In genomic region chr4:144939847-144940411, GRCm38 (mm10) we compare ENCODE assay signal across 27 mouse cellular contexts. TPM values are rescaled to one million over a fixed set of nuclear protein-coding genes. Genes with fewer than 3 reads are reported as not detected.
A peak's percentile ranks its signal among the peaks of the same experiment; 100 is the strongest.
DNase-seq lines count a peak whose midpoint lies in the region; ATAC-seq and TF ChIP-seq lines count a peak whose summit lies in the region.
"Had no signal": no experiment of that assay in that cellular context is flagged by ENCODE, and none has a peak within 500 bp of the region (broad histone marks: within the 10 kb centered on the region; RNA-seq: fewer than 3 reads in every experiment).

No protein-coding gene starts in this region.

- no peak for TF ChIP-seq CTCF in kidney, adult 2 months (conservative IDR thresholded peaks at IDR 0.05; ENCODE audit: insufficient read depth, insufficient read length, low read depth, low read length)
- peak; percentile 9; the same call in 1 of the 2 replicates for TF ChIP-seq CTCF in kidney, postnatal 0 days (IDR thresholded peaks at IDR 0.05; ENCODE audit: low read depth)

- no peaks in the 10 kb centered on the region for H3K9me3 ChIP-seq in kidney, embryonic 14.5 days (ENCODE audit: control insufficient read depth, low read length)
- no peaks in the 10 kb centered on the region for H3K9me3 ChIP-seq in kidney, postnatal 0 days (replicated peaks; ENCODE audit: low read length)
- H3K9me3 ChIP-seq: embryonic facial prominence, embryonic 10.5 days; embryonic facial prominence, embryonic 13.5 days; forebrain, embryonic 12.5 days; forebrain, embryonic 15.5 days; G1E; heart, embryonic 15.5 days; hindbrain, embryonic 12.5 days; hindbrain, embryonic 15.5 days had no signal

- 44% methylated on average over 4 of the region's 4 CpGs for WGBS in kidney, embryonic 14.5 days
- WGBS in kidney, adult 2 months: 82% methylated on average over 4 of the region's 4 CpGs
- 41% methylated on average over 4 of the region's 4 CpGs for WGBS in kidney, postnatal 0 days

- ATAC-seq in kidney, embryonic 14.5 days (ENCODE audit: low FRiP score, low TSS enrichment): peak; percentile 55; the same call in 1 of the 2 replicates
- ATAC-seq in kidney, postnatal 0 days (replicated peaks; ENCODE audit: low FRiP score, low read depth): peak; percentile 29; the same call in 1 of the 2 replicates
- ATAC-seq: forebrain, embryonic 15.5 days had no signal

- H3K4me2 ChIP-seq in kidney, embryonic 14.5 days (replicated peaks; ENCODE audit: low read depth, low read length): no peak overlapping the region
- no peak overlapping the region for H3K4me2 ChIP-seq in kidney, postnatal 0 days (ENCODE audit: low read length)
- H3K4me2 ChIP-seq: embryonic facial prominence, embryonic 13.5 days; forebrain, embryonic 12.5 days; forebrain, embryonic 15.5 days; heart, embryonic 11.5 days; heart, embryonic 15.5 days; hindbrain, embryonic 12.5 days; hindbrain, embryonic 15.5 days had no signal

- DNase-seq in heart, adult 11 months: peak; percentile 95
- no peak for DNase-seq in heart, adult 9 months (ENCODE audit: low spot score in 2 of 2)
- DNase-seq in kidney, adult 2 months: no peak
- DNase-seq in kidney, postnatal 0 days (ENCODE audit: low spot score): peak; percentile 61
- no peak for DNase-seq in kidney, adult 9 months
- DNase-seq: adrenal gland, adult 2 months; adrenal gland, postnatal 14 days; B cell, adult 2 months; cerebellum, adult 11-12 months; cerebellum, adult 8-10 months; cerebellum, postnatal 10 days; cerebellum, postnatal 36 days; embryo, embryonic 11 days; gastrocnemius, postnatal 14 days had no signal

- no peaks in the 10 kb centered on the region for H3K36me3 ChIP-seq in kidney, embryonic 14.5 days (ENCODE audit: control insufficient read depth, insufficient read depth, low read length)
- H3K36me3 ChIP-seq in kidney, adult 2 months (ENCODE audit: control insufficient read depth, insufficient read depth, low read length): no peaks in the 10 kb centered on the region
- no peaks in the 10 kb centered on the region for H3K36me3 ChIP-seq in kidney, postnatal 0 days (ENCODE audit: insufficient read depth, low read length)
- H3K36me3 ChIP-seq: embryonic facial prominence, embryonic 10.5 days; embryonic facial prominence, embryonic 13.5 days; forebrain, embryonic 12.5 days; forebrain, embryonic 15.5 days; G1E; heart, embryonic 15.5 days; hindbrain, embryonic 12.5 days; hindbrain, embryonic 15.5 days had no signal

- no peak overlapping the region for H3K4me3 ChIP-seq in kidney, embryonic 14.5 days (ENCODE audit: low read length)
- no peak overlapping the region for H3K4me3 ChIP-seq in kidney, adult 2 months (ENCODE audit: insufficient read depth, low read depth, low read length)
- H3K4me3 ChIP-seq in kidney, postnatal 0 days (replicated peaks; ENCODE audit: low read depth, low read length): no peak overlapping the region
- H3K4me3 ChIP-seq in brown adipose tissue, adult 24 weeks (ENCODE audit: insufficient read depth, low read depth, low read length): no peak overlapping the region
- H3K4me3 ChIP-seq: embryonic facial prominence, embryonic 10.5 days; embryonic facial prominence, embryonic 13.5 days; erythroblast, embryonic 14.5 days; forebrain, embryonic 12.5 days; forebrain, embryonic 15.5 days; heart, embryonic 15.5 days; hindbrain, embryonic 12.5 days; hindbrain, embryonic 15.5 days had no signal

- H3K4me1 ChIP-seq in kidney, embryonic 14.5 days (ENCODE audit: control insufficient read depth, insufficient read depth, low read length): peaks cover 25% of the 10 kb centered on the region
- H3K4me1 ChIP-seq in kidney, adult 2 months (ENCODE audit: control insufficient read depth, insufficient read depth, low read length): 0 out of 2 replicates have a peak, but pooled peaks cover 4% of the 10 kb centered on the region
- H3K4me1 ChIP-seq in kidney, postnatal 0 days (replicated peaks; ENCODE audit: insufficient read depth, low read length): peaks cover 8% of the 10 kb centered on the region; the same call in 1 of the 2 replicates
- peaks cover 7% of the 10 kb centered on the region for H3K4me1 ChIP-seq in brown adipose tissue, adult 24 weeks (ENCODE audit: control insufficient read depth, insufficient read depth, insufficient read length, low read length)
- H3K4me1 ChIP-seq: embryonic facial prominence, embryonic 13.5 days; forebrain, embryonic 12.5 days; forebrain, embryonic 15.5 days; heart, embryonic 15.5 days; hindbrain, embryonic 12.5 days; hindbrain, embryonic 15.5 days had no signal

- no peak for TF ChIP-seq POLR2A in kidney, adult 2 months (IDR thresholded peaks at IDR 0.05; ENCODE audit: low read depth, low read length)

- peak overlapping the region; percentile 2; the same call in 1 of the 2 replicates for H3K27ac ChIP-seq in kidney, embryonic 14.5 days (ENCODE audit: low read depth, low read length)
- H3K27ac ChIP-seq in kidney, adult 2 months (ENCODE audit: insufficient read depth, low read depth, low read length): no peak overlapping the region
- H3K27ac ChIP-seq in kidney, postnatal 0 days: peak overlapping the region; percentile 57
- peak overlapping the region; percentile 84 for H3K27ac ChIP-seq in brown adipose tissue, adult 24 weeks (replicated peaks; ENCODE audit: low read depth, low read length)
- H3K27ac ChIP-seq: embryonic facial prominence, embryonic 13.5 days; forebrain, embryonic 12.5 days; forebrain, embryonic 15.5 days; heart, embryonic 15.5 days; hindbrain, embryonic 12.5 days; hindbrain, embryonic 15.5 days had no signal

- no peak overlapping the region for H3K9ac ChIP-seq in kidney, embryonic 14.5 days (ENCODE audit: low read depth, low read length)
- no peak overlapping the region for H3K9ac ChIP-seq in kidney, postnatal 0 days (ENCODE audit: low read depth, low read length)
- H3K9ac ChIP-seq: embryonic facial prominence, embryonic 13.5 days; forebrain, embryonic 12.5 days; forebrain, embryonic 15.5 days; heart, embryonic 15.5 days; hindbrain, embryonic 12.5 days; hindbrain, embryonic 15.5 days had no signal

- no peaks in the 10 kb centered on the region for H3K27me3 ChIP-seq in kidney, embryonic 14.5 days (ENCODE audit: control insufficient read depth, insufficient read depth, low read length)
- no peaks in the 10 kb centered on the region for H3K27me3 ChIP-seq in kidney, adult 2 months (replicated peaks; ENCODE audit: control insufficient read depth, insufficient read depth, low read length)
- H3K27me3 ChIP-seq in kidney, postnatal 0 days (ENCODE audit: insufficient read depth, low read length): no peaks in the 10 kb centered on the region
- H3K27me3 ChIP-seq: CH12.LX; embryonic facial prominence, embryonic 13.5 days; forebrain, embryonic 12.5 days; forebrain, embryonic 15.5 days; heart, embryonic 15.5 days; hindbrain, embryonic 12.5 days; hindbrain, embryonic 15.5 days had no signal

RNA-seq across cellular contexts. Expression of gene Dhrs3, which starts 47.3 kb away (rescaled TPM):
- polyA plus RNA-seq in kidney, embryonic 14.5 days (2014; fragmentation: Nextera tagmentation; extraction: Ambion mirVana): 153 and 226 TPM in 2 replicates
- polyA plus RNA-seq in kidney, adult 2 months (2012; rRNA removed): 322 and 340 TPM in 2 replicates
- polyA plus RNA-seq in kidney, postnatal 0 days (2015; fragmentation: Nextera tagmentation; extraction: Ambion mirVana): 199 and 233 TPM in 2 replicates
- polyA plus RNA-seq in brown adipose tissue, adult 24 weeks (2012; ENCODE audit: insufficient read depth, insufficient read length, missing spikeins): 167 and 202 TPM in 2 replicates

Comparison
In these comparisons a context has a peak if more than half of its experiments do, and no peak if none do; other contexts are left out.
1. DNase-seq: peak in heart, adult 11 months (single experiment) and kidney, postnatal 0 days (single experiment); none in heart, adult 9 months (0 of 2), kidney, adult 2 months (single experiment) and kidney, adult 9 months (single experiment).